Mouse (Mus musculus): Measurements from ENCODE around the gene Lancl3.

The Lancl3 gene

GRCm38 (mm10) chrX:9199761-9200371, at the start of gene Lancl3:
Gene Lancl3, plus strand, starts transcription at chrX:9199902.
- DNase-seq, result peak; percentile 78

- DNase-seq, result no peak
Measured at GRCm38 (mm10) chrX:9179011-9179410, 20.7 kb upstream of the Lancl3 start.

- no peak for DNase-seq
Measured at GRCm38 (mm10) chrX:9181570-9181969, 18.1 kb upstream of the Lancl3 start.

GRCm38 (mm10) chrX:9200380-9200917, 747 bp downstream of the Lancl3 start:
- peak; percentile 81 for DNase-seq

GRCm38 (mm10) chrX:9201954-9202353, 2.3 kb downstream of the Lancl3 start:
- no peak for DNase-seq

- DNase-seq, result peak; percentile 49
Measured at GRCm38 (mm10) chrX:9202781-9203405, 3.2 kb downstream of the Lancl3 start.

GRCm38 (mm10) chrX:9205121-9205520, 5.4 kb downstream of the Lancl3 start:
- no peak for DNase-seq

GRCm38 (mm10) chrX:9216244-9216643, 16.5 kb downstream of the Lancl3 start:
- no peak for DNase-seq

- no peak for DNase-seq
Measured at GRCm38 (mm10) chrX:9219570-9219969, 19.9 kb downstream of the Lancl3 start.

GRCm38 (mm10) chrX:9221206-9221605, 21.5 kb downstream of the Lancl3 start:
- no peak for DNase-seq

- no peak for DNase-seq
Measured at GRCm38 (mm10) chrX:9221736-9222135, 22.0 kb downstream of the Lancl3 start.

GRCm38 (mm10) chrX:9222412-9223221, 22.9 kb downstream of the Lancl3 start:
- no peak for DNase-seq

GRCm38 (mm10) chrX:9227105-9227504, 27.4 kb downstream of the Lancl3 start:
- peak; percentile 71 for DNase-seq

- peak; percentile 81 for DNase-seq
Measured at GRCm38 (mm10) chrX:9240737-9241591, 41.3 kb downstream of the Lancl3 start.

- peak; percentile 49 for DNase-seq
Measured at GRCm38 (mm10) chrX:9243381-9243864, 43.7 kb downstream of the Lancl3 start.

- no peak for DNase-seq
Measured at GRCm38 (mm10) chrX:9244603-9245336, 45.1 kb downstream of the Lancl3 start.

GRCm38 (mm10) chrX:9248911-9249310, 49.2 kb downstream of the Lancl3 start:
- DNase-seq, result no peak

GRCm38 (mm10) chrX:9253990-9254389, 54.3 kb downstream of the Lancl3 start:
- DNase-seq, result no peak

GRCm38 (mm10) chrX:9254901-9255300, 55.2 kb downstream of the Lancl3 start:
- DNase-seq, result no peak

- DNase-seq, result no peak
Measured at GRCm38 (mm10) chrX:9256766-9257165, 57.1 kb downstream of the Lancl3 start, which contains the start of gene Gm14862. Gene Gm14862, minus strand, starts transcription at chrX:9256899.

- no peak for DNase-seq
Measured at GRCm38 (mm10) chrX:9257831-9258230, 58.1 kb downstream of the Lancl3 start.

GRCm38 (mm10) chrX:9259267-9259666, 59.6 kb downstream of the Lancl3 start:
- DNase-seq, result no peak
